Mouse (Mus musculus) limb, embryonic 14.5 days (tissue): ENCODE measurements around the gene Foxc1. TPM values are rescaled to one million over a fixed set of nuclear protein-coding genes. Genes with fewer than 3 reads are reported as not detected.
A peak's percentile ranks its signal among the peaks of the same experiment; 100 is the strongest.

Experiments
- ATAC-seq: fragments of 200-750 bp; cut with Nextera tagmentation; 2 replicates; pipeline ENCODE4 v1.8.0; 2017; ENCODE audit warnings: low read depth, moderate number of reproducible peaks, moderate TSS enrichment; ENCODE audit not compliant: low FRiP score
- DNase-seq: peaks from one replicate; pipeline ENCODE4 v3.0.0-alpha.2; 2015; ENCODE audit warnings: low spot score
- H3K27ac ChIP-seq: fragments of 300-500 bp; sonication (generic); replicated peaks from 2 replicates; pipeline ENCODE4 v1.5.1; 2014; ENCODE audit warnings: low read depth, mild to moderate bottlenecking, low read length, moderate library complexity, mixed read lengths
- H3K27me3 ChIP-seq: fragments of 300-500 bp; sonication (generic); 2 replicates; pipeline ENCODE4 v1.6.1; 2014; ENCODE audit warnings: low read length, mixed read lengths; ENCODE audit not compliant: control insufficient read depth, insufficient read depth
- H3K36me3 ChIP-seq: fragments of 300-500 bp; sonication (generic); 2 replicates; pipeline ENCODE4 v1.6.1; 2014; ENCODE audit warnings: mild to moderate bottlenecking, low read length, moderate library complexity, mixed read lengths; ENCODE audit not compliant: control insufficient read depth, insufficient read depth
- H3K4me1 ChIP-seq: fragments of 300-500 bp; sonication (generic); 2 replicates; pipeline ENCODE4 v1.6.1; 2014; ENCODE audit warnings: antibody characterized with exemption, low read length, mixed read lengths; ENCODE audit not compliant: control insufficient read depth, insufficient read depth
- H3K4me2 ChIP-seq: fragments of 300-500 bp; sonication (generic); replicated peaks from 2 replicates; pipeline ENCODE4 v1.6.1; 2014; ENCODE audit warnings: low read depth, mild to moderate bottlenecking, low read length, moderate library complexity; ENCODE audit not compliant: severe bottlenecking
- H3K4me3 ChIP-seq: fragments of 300-500 bp; sonication (generic); replicated peaks from 2 replicates; pipeline ENCODE4 v1.5.1; 2014; ENCODE audit warnings: low read length
- H3K9ac ChIP-seq: fragments of 300-500 bp; sonication (generic); 2 replicates; pipeline ENCODE4 v1.6.1; 2014; ENCODE audit warnings: mild to moderate bottlenecking, low read depth, low read length, moderate library complexity; ENCODE audit not compliant: severe bottlenecking
- H3K9me3 ChIP-seq: fragments of 300-500 bp; sonication (generic); 2 replicates; pipeline ENCODE4 v1.6.1; 2016; ENCODE audit warnings: low read length; ENCODE audit not compliant: control insufficient read depth
- POLR2A ChIP-seq: fragments of 200-500 bp; IDR thresholded peaks from 2 replicates; pipeline ENCODE4 v1.8.0; 2012; ENCODE audit warnings: inconsistent platforms, mild to moderate bottlenecking, moderate library complexity, borderline replicate concordance; ENCODE audit not compliant: insufficient read depth, insufficient read length; ENCODE audit errors: extremely low read depth
- WGBS: fragments of 180-500 bp; shearing (Covaris S2); extraction: QIAGEN DNeasy Blood & Tissue Kit; methylation state at CpG from one replicate; pipeline ENCODE4 v1.1.7; 2014; 5-methylcytosine and 5-hydroxymethylcytosine counted together
- polyA plus RNA-seq, 2 experiments: library from polyadenylated mRNA; depleted of rRNA in 1 of 2; stranded (reverse) in 1 of 2; unstranded in 1 of 2; fragments of >200 nt; fragmentation: Nextera tagmentation in 1 of 2; extraction: Ambion mirVana in 1 of 2; gene quantifications; 2 replicates each; pipeline versions ENCODE4 v1.2.1 to v1.2.3; 2012 to 2014

The Foxc1 gene
- polyA plus RNA-seq, 2 experiments, result 8.5 to 15.1 TPM

DNA sequence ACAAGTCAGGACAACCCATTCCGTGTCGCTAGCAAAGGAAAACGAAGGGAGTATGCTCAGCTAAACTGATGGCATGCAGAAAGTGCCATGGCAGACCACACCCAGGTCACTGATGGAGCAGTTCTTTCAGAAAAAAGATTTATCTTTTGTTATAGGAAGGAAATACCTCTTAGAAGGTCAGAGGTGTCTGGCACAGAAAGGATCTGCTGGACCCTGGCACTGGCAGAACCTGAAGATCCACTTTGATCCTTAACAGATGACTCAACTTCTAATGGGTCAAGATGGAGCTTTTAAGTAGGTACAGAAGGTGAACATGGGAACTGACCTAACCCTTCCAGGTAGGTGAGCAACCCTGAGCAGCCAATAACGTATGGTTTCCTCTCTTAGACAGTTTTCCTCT, 29.4 kb downstream of the Foxc1 start:
- ATAC-seq, result no peak
- 79% methylated on average over 4 of the region's 4 CpGs for WGBS

DNA sequence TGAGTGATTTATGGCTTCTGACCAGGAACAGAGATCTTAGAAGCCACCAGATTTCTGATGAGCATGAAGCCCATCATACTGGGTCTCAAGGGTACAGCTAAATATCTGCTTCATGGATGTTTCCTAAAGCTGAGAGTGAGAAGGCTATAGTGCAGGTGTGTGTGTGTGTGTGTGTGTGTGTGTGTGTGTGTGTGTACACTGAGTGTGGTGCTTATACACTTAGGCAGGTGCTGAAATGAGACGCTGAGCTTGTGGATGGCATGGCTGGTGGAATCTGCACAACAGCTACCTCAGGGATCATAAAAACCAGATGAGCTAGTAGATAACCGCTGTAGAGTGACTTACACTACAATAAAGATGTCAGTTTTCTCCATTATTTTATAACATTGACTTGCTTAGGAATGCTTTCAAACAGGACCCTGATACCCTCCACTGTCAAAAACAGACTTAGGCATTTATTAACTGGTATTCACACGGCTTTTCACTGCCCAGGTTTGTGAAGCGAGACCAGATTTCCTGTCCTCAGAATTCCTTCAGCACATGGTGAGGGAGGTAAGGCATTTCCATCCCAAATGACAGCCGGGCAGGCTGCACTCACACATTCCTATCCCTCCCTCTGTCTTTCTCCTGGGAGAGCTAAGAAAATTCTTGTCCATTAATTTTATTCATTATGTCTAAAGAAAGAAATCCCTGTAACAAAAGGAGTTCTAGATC, 43.0 kb downstream of the Foxc1 start:
- H3K27me3 ChIP-seq, result no peaks in the 10 kb centered on the region
- H3K9ac ChIP-seq, result no peak overlapping the region
- DNase-seq, result no peak
- H3K36me3 ChIP-seq, result no peaks in the 10 kb centered on the region
- no peak overlapping the region for H3K27ac ChIP-seq
- no peaks in the 10 kb centered on the region for H3K9me3 ChIP-seq
- peaks cover 4% of the 10 kb centered on the region; the same call in 1 of the 2 replicates for H3K4me1 ChIP-seq
- no peak for ATAC-seq
- no peak overlapping the region for H3K4me2 ChIP-seq
- TF ChIP-seq POLR2A, result no peak
- H3K4me3 ChIP-seq, result no peak overlapping the region
- WGBS, result 11% methylated on average over 5 of the region's 5 CpGs

More for the DNA sequence above, 29.4 kb downstream of the Foxc1 start:
- DNase-seq, result no peak
- H3K27me3 ChIP-seq, result no peaks in the 10 kb centered on the region
- no peak overlapping the region for H3K27ac ChIP-seq
- no peaks in the 10 kb centered on the region for H3K4me1 ChIP-seq
- TF ChIP-seq POLR2A, result no peak
- H3K36me3 ChIP-seq, result no peaks in the 10 kb centered on the region
- H3K9me3 ChIP-seq, result no peaks in the 10 kb centered on the region
- H3K9ac ChIP-seq, result no peak overlapping the region
- H3K4me3 ChIP-seq, result no peak overlapping the region
- H3K4me2 ChIP-seq, result no peak overlapping the region

GRCm38 (mm10) chr13:31853564-31853963, 47.1 kb downstream of the Foxc1 start:
- DNase-seq, result peak; percentile 33
- H3K27ac ChIP-seq, result no peak overlapping the region
- H3K9me3 ChIP-seq, result no peaks in the 10 kb centered on the region
- no peak overlapping the region for H3K4me2 ChIP-seq
- H3K27me3 ChIP-seq, result 0 out of 2 replicates have a peak, but pooled peaks cover 4% of the 10 kb centered on the region
- no peak overlapping the region for H3K9ac ChIP-seq
- no peak for ATAC-seq
- no peaks in the 10 kb centered on the region for H3K36me3 ChIP-seq
- TF ChIP-seq POLR2A, result no peak
- no peak overlapping the region for H3K4me3 ChIP-seq
- H3K4me1 ChIP-seq, result peaks cover 4% of the 10 kb centered on the region; the same call in 1 of the 2 replicates
- 3% methylated on average over 2 of the region's 2 CpGs for WGBS

DNA sequence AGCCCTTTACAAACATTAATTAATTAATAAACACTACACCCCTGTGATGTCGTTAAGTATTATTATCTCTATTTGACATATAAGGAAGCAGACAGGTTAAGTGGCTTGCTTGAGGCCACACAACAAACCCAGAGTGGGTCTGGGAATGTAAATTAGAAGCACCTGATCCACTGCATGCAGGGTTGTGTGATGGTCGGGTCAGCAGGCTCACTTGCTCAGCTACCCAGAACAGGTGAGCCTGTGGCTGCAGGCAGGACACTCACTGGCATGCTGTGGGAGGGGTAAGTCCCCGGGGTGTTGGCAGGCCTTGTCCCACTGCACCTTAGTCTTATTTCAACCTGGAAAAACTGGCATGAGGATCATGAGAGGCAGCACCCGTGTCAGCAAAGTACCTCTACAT, 47.6 kb downstream of the Foxc1 start:
- H3K36me3 ChIP-seq, result no peaks in the 10 kb centered on the region
- DNase-seq, result no peak
- H3K27me3 ChIP-seq, result 0 out of 2 replicates have a peak, but pooled peaks cover 4% of the 10 kb centered on the region
- no peaks in the 10 kb centered on the region for H3K9me3 ChIP-seq
- no peak overlapping the region for H3K4me3 ChIP-seq
- 18% methylated on average over 4 of the region's 4 CpGs for WGBS
- no peak for TF ChIP-seq POLR2A
- H3K9ac ChIP-seq, result no peak overlapping the region
- ATAC-seq, result no peak
- peaks cover 4% of the 10 kb centered on the region; the same call in 1 of the 2 replicates for H3K4me1 ChIP-seq
- H3K4me2 ChIP-seq, result no peak overlapping the region
- H3K27ac ChIP-seq, result no peak overlapping the region

DNA sequence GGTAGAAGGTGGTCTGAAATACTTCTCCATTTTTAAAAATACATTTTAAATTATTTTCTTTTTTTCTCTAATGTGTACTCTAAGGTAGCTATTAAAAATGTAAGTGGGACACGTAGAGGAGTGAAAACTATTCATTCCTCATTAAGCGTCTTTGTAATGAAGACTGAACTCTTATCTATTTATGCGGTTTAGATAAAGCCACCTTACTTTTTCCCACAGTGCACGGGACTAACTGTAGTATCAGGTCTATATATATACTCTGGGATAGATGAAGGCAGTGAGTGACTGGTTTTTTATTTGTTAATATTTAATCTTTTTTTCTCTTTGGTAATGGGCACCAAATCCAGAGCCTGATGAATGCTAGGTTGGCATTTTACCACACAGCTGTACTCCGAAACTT, 53.8 kb downstream of the Foxc1 start:
- ATAC-seq (no peak), DNase-seq (no peak)
- TF ChIP-seq POLR2A, result no peak
- no peak overlapping the region for H3K27ac ChIP-seq
- no peak overlapping the region for H3K4me2 ChIP-seq
- no peak overlapping the region for H3K4me3 ChIP-seq
- WGBS, result 92% methylated on average over 5 of the region's 5 CpGs
- H3K9ac ChIP-seq, result no peak overlapping the region
- 0 out of 2 replicates have a peak, but pooled peaks cover 4% of the 10 kb centered on the region for H3K27me3 ChIP-seq
- H3K9me3 ChIP-seq, result no peaks in the 10 kb centered on the region
- no peaks in the 10 kb centered on the region for H3K36me3 ChIP-seq
- H3K4me1 ChIP-seq, result 0 out of 2 replicates have a peak, but pooled peaks cover 2% of the 10 kb centered on the region

Other genes starting within 250 kb of the Foxc1 start
- gene A530084C06Rik, start 247.3 kb upstream of the Foxc1 start, polyA plus RNA-seq (2012; rRNA removed), result 1.1 and 1.4 TPM in 2 replicates
- gene A530084C06Rik, start 247.3 kb upstream of the Foxc1 start, polyA plus RNA-seq (2014; fragmentation: Nextera tagmentation; extraction: Ambion mirVana), result not detected in 2 replicates
- 12.8 and 19.9 TPM in 2 replicates for gene Foxf2, start 180.8 kb upstream of the Foxc1 start, polyA plus RNA-seq (2012; rRNA removed)
- 5.0 and 6.1 TPM in 2 replicates for gene Foxf2, start 180.8 kb upstream of the Foxc1 start, polyA plus RNA-seq (2014; fragmentation: Nextera tagmentation; extraction: Ambion mirVana)